In the genomic region with DNA sequence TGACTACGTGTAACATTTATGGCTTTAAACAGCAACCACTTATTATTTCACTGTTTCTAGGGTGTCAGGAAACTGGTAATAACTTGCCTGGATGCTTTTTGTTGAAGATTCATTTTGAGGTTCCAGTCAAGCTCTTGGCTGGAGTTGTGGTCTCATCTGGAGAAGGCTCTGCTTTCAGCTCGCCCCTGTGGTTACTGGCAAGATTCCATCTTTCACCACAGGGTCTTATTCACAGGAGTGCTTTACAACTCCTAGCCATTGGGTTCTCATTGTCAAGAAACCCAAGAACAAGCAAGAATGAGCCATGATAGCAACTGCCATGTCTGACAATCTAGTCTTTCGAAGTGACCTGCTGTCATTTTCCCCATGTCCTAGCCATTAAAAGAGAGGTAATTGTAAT, we compare ENCODE assay signal across 32 mouse cellular contexts.
"Had no signal": no experiment of that assay in that cellular context is flagged by ENCODE, and none has a peak within 500 bp of the region (broad histone marks: within the 10 kb centered on the region; RNA-seq: fewer than 3 reads in every experiment).

No protein-coding gene starts in this region.

- H3K9me3 ChIP-seq: heart, embryonic 15.5 days; hindbrain, embryonic 10.5 days; hindbrain, embryonic 12.5 days; hindbrain, embryonic 13.5 days; hindbrain, embryonic 15.5 days; intestine, embryonic 15.5 days; kidney, embryonic 15.5 days had no signal

- H3K4me2 ChIP-seq: heart, embryonic 15.5 days; hindbrain, embryonic 12.5 days; hindbrain, embryonic 13.5 days; hindbrain, embryonic 14.5 days; hindbrain, embryonic 15.5 days; intestine, embryonic 15.5 days; kidney, embryonic 15.5 days had no signal

- H3K27me3 ChIP-seq: heart, embryonic 15.5 days; hindbrain, embryonic 12.5 days; hindbrain, embryonic 13.5 days; hindbrain, embryonic 15.5 days; intestine, embryonic 15.5 days; kidney, embryonic 15.5 days had no signal

- H3K27ac ChIP-seq: heart, embryonic 15.5 days; hindbrain, embryonic 10.5 days; hindbrain, embryonic 12.5 days; hindbrain, embryonic 13.5 days; hindbrain, embryonic 14.5 days; hindbrain, embryonic 15.5 days; hindbrain, postnatal 0 days; intestine, embryonic 15.5 days; kidney, embryonic 15.5 days; kidney, postnatal 0 days; layer of hippocampus, adult 2 months; left cerebral cortex, adult 2 months had no signal

- ATAC-seq: hindbrain, embryonic 16.5 days; hindbrain, postnatal 0 days; inflammation-experienced regulatory T-cells, adult 6 months; intestine, embryonic 15.5 days; intestine, embryonic 16.5 days; intestine, postnatal 0 days had no signal

- H3K4me1 ChIP-seq: heart, embryonic 15.5 days; hindbrain, embryonic 10.5 days; hindbrain, embryonic 12.5 days; hindbrain, embryonic 15.5 days; intestine, embryonic 15.5 days; kidney, embryonic 15.5 days had no signal

- H3K4me3 ChIP-seq: heart, embryonic 15.5 days; hindbrain, embryonic 10.5 days; hindbrain, embryonic 12.5 days; hindbrain, embryonic 13.5 days; hindbrain, embryonic 15.5 days; intestine, embryonic 15.5 days; kidney, embryonic 15.5 days; layer of hippocampus, adult 2 months; left cerebral cortex, adult 2 months had no signal

- H3K36me3 ChIP-seq: heart, embryonic 15.5 days; hindbrain, embryonic 10.5 days; hindbrain, embryonic 12.5 days; hindbrain, embryonic 13.5 days; hindbrain, embryonic 15.5 days; intestine, embryonic 15.5 days; kidney, embryonic 15.5 days had no signal

- DNase-seq: heart, postnatal 10 days; heart, postnatal 14 days; heart, postnatal 36 days; heart, postnatal 4 days; kidney, adult 11 months; kidney, adult 18-20 months; kidney, adult 2 months; kidney, adult 8-10 months; kidney, adult 9 months; kidney, postnatal 10 days; kidney, postnatal 14 days; kidney, postnatal 25 days; kidney, postnatal 36 days; kidney, postnatal 4 days; layer of hippocampus, adult 9-11 months; layer of hippocampus, postnatal 36 days had no signal

- H3K9ac ChIP-seq: heart, embryonic 15.5 days; hindbrain, embryonic 12.5 days; hindbrain, embryonic 13.5 days; hindbrain, embryonic 14.5 days; hindbrain, embryonic 15.5 days; intestine, embryonic 15.5 days; kidney, embryonic 15.5 days had no signal
